ENCODE assay signal across 12 mouse cellular contexts in the genomic region with DNA sequence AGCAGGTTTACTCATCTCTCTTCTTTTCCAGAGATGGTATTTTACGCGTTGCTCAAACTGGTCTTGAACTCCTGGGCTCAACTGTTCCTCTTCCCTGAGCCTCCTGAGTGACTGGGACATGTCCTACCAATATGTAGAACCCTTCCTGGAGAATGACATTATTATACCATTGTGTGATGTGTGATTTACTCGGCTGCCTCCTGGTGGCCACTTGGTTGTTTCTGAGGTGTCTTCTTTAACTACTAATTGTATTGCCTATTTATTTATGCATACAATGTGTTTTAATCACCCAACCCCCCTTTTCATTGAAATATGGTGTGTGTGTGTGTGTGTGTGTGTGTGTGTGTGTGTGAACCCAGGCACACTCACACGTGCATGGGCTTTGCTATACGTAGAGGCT. TPM values are rescaled to one million over a fixed set of nuclear protein-coding genes. Genes with fewer than 3 reads are reported as not detected.
DNase-seq lines count a peak whose midpoint lies in the region; ATAC-seq lines count a peak whose summit lies in the region.
"Had no signal": no experiment of that assay in that cellular context is flagged by ENCODE, and none has a peak within 500 bp of the region (broad histone marks: within the 10 kb centered on the region; RNA-seq: fewer than 3 reads in every experiment).

No protein-coding gene starts in this region.

- DNase-seq in kidney, postnatal 4 days = peak; percentile 32 to 48
- DNase-seq in kidney, adult 8-10 months = no peak
- DNase-seq in retina, adult 2 months (ENCODE audit: low read depth, low spot score) = peak; percentile 13
- no peak for DNase-seq in retina, embryonic 14.5 days (ENCODE audit: low spot score)
- DNase-seq in MN1 (ENCODE audit: low spot score) = peak; percentile 18
- no peak for DNase-seq in cerebellum, postnatal 36 days
- DNase-seq: gastrocnemius, postnatal 36 days; kidney, postnatal 14 days; layer of hippocampus, postnatal 36 days; retina, postnatal 1 day had no signal

- ATAC-seq in megakaryocyte, adult 5-6 weeks (ENCODE audit: poor library complexity, severe bottlenecking) = no peak

RNA-seq across cellular contexts. Expression of gene AI661453, which starts 5.6 kb away (rescaled TPM):
- total RNA-seq in megakaryocyte, adult 5-6 weeks (2015) = 0.25 and 0.38 TPM in 2 replicates
- 0.16 TPM in 1 of 2 replicates, not detected in the other for total RNA-seq in megakaryocyte, adult 5-6 weeks (2017)

RNA-seq across cellular contexts. Expression of gene 1700001C19Rik, which starts 6.4 kb away (rescaled TPM):
- not detected in 2 replicates for total RNA-seq in megakaryocyte, adult 5-6 weeks (2015)
- total RNA-seq in megakaryocyte, adult 5-6 weeks (2017) = not detected in 2 replicates
- total RNA-seq: gastrocnemius, postnatal 36 days; layer of hippocampus, postnatal 36 days had no signal

RNA-seq across cellular contexts. Expression of gene Guca1a, which starts 30.4 kb away (rescaled TPM):
- 6.3 and 7.0 TPM in 2 replicates for total RNA-seq in megakaryocyte, adult 5-6 weeks (2015)
- total RNA-seq in megakaryocyte, adult 5-6 weeks (2017) = 1.3 and 1.4 TPM in 2 replicates
- total RNA-seq: gastrocnemius, postnatal 36 days; layer of hippocampus, postnatal 36 days had no signal

RNA-seq across cellular contexts. Expression of gene Guca1b, which starts 45.6 kb away (rescaled TPM):
- 1.0 and 1.5 TPM in 2 replicates for total RNA-seq in megakaryocyte, adult 5-6 weeks (2015)
- 0.15 and 0.61 TPM in 2 replicates for total RNA-seq in megakaryocyte, adult 5-6 weeks (2017)
- total RNA-seq: hematopoietic stem cell, adult 5-6 weeks had no signal

Comparison
In these comparisons a context has a peak if more than half of its experiments do, and no peak if none do; other contexts are left out.
1. DNase-seq: peak in kidney, postnatal 4 days (2 of 2), retina, adult 2 months (single experiment) and MN1 (single experiment); none in kidney, adult 8-10 months (0 of 2), retina, embryonic 14.5 days (single experiment) and cerebellum, postnatal 36 days (0 of 2).